Mouse (Mus musculus) hindbrain, postnatal 0 days (tissue): ENCODE measurements around the gene Cep57l1. TPM values are rescaled to one million over a fixed set of nuclear protein-coding genes. Genes with fewer than 3 reads are reported as not detected.

Experiments
- ATAC-seq: fragments of 200-750 bp; cut with Nextera tagmentation; 2 replicates; pipeline ENCODE4 v1.8.0; 2017; ENCODE audit warnings: mild to moderate bottlenecking, moderate TSS enrichment, moderate library complexity
- DNase-seq: peaks from one replicate; pipeline ENCODE4 v3.0.0-alpha.2; 2015; ENCODE audit warnings: low spot score
- H3K27ac ChIP-seq: fragments of 300-500 bp; sonication (generic); 2 replicates; pipeline ENCODE4 v1.5.1; 2014; ENCODE audit warnings: mild to moderate bottlenecking
- H3K27me3 ChIP-seq: fragments of 300-500 bp; sonication (generic); 2 replicates; pipeline ENCODE4 v1.6.1; 2014; ENCODE audit warnings: low read length, mixed read lengths; ENCODE audit not compliant: insufficient read depth
- H3K36me3 ChIP-seq: fragments of 300-500 bp; sonication (generic); 2 replicates; pipeline ENCODE4 v1.6.1; 2014; ENCODE audit warnings: low read length, mixed read lengths; ENCODE audit not compliant: insufficient read depth
- H3K4me1 ChIP-seq: fragments of 300-500 bp; sonication (generic); 2 replicates; pipeline ENCODE4 v1.6.1; 2014; ENCODE audit warnings: antibody characterized with exemption, low read length, mixed read lengths; ENCODE audit not compliant: insufficient read depth
- H3K4me2 ChIP-seq: fragments of 300-500 bp; sonication (generic); 2 replicates; pipeline ENCODE4 v1.6.1; 2014; ENCODE audit warnings: low read depth, mild to moderate bottlenecking, low read length, moderate library complexity, mixed read lengths
- H3K4me3 ChIP-seq: fragments of 300-500 bp; sonication (generic); 2 replicates; pipeline ENCODE4 v1.5.1; 2014; ENCODE audit warnings: low read length
- H3K9ac ChIP-seq: fragments of 300-500 bp; sonication (generic); replicated peaks from 2 replicates; pipeline ENCODE4 v1.6.1; 2014; ENCODE audit warnings: mild to moderate bottlenecking, low read length, moderate library complexity, mixed read lengths
- H3K9me3 ChIP-seq: fragments of 300-500 bp; sonication (generic); 2 replicates; pipeline ENCODE4 v1.6.1; 2016; ENCODE audit warnings: low read length, mixed read lengths
- CTCF ChIP-seq: IDR thresholded peaks from 2 replicates; pipeline ENCODE4 v1.5.1; 2016; ENCODE audit warnings: antibody characterized with exemption, control low read depth, low read depth
- WGBS: fragments of 180-500 bp; shearing (Covaris S2); extraction: QIAGEN DNeasy Blood & Tissue Kit; methylation state at CpG from one replicate; pipeline ENCODE4 v1.1.7; 2014; 5-methylcytosine and 5-hydroxymethylcytosine counted together
- polyA plus RNA-seq: library from polyadenylated mRNA; unstranded; fragments of >200 nt; fragmentation: Nextera tagmentation; extraction: Ambion mirVana; gene quantifications from 2 replicates; pipeline ENCODE4 v1.2.1, GENCODE M21; 2015
- total RNA-seq: library from RNA; depleted of rRNA; stranded (reverse); fragments of >200 nt; gene quantifications from 2 replicates; pipeline ENCODE4 v1.2.3, GENCODE M21; 2014

The Cep57l1 gene
- total and polyA plus RNA-seq, 2 experiments from 2014 or later = 8.0 to 11.6 TPM

GRCm38 (mm10) chr10:41746554-41746953, 63.1 kb downstream of the Cep57l1 start:
- ATAC-seq = 0 out of 2 replicates have a peak, but pooled peaks have one; percentile 56

DNA sequence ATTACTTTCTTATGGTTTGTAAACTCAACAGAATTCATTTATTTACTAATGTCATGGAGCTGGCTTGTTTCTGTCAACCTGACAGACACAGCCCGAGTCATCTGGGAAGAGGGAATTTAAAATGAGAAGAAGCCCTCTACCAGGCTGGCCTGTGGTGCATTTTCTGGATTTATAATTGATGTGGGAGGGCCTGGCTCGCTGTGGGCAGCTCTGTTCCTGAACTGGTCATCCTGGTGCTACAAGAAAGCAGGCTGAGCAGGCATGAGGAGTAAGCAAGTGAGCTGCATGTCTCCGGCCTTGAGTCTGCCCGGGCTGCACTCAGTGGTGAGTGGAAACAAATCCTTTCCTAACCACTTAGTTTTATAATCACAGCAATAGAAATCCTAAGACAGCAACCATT, 65.7 kb downstream of the Cep57l1 start:
- Histone ChIP-seq H3K9ac (no peak overlapping the region), H3K4me1 (no peaks in the 10 kb centered on the region), H3K4me2 (no peak overlapping the region), H3K27ac (no peak overlapping the region), H3K9me3 (no peaks in the 10 kb centered on the region), H3K27me3 (no peaks in the 10 kb centered on the region), H3K4me3 (no peak overlapping the region), H3K36me3 (no peaks in the 10 kb centered on the region)
- no peak for TF ChIP-seq CTCF
- WGBS = 80% methylated on average over 4 of the region's 4 CpGs
- ATAC-seq = no peak
- DNase-seq = no peak

More at GRCm38 (mm10) chr10:41746554-41746953, 63.1 kb downstream of the Cep57l1 start:
- DNase-seq = peak; percentile 80
- H3K4me1 ChIP-seq = no peaks in the 10 kb centered on the region
- H3K36me3 ChIP-seq = no peaks in the 10 kb centered on the region
- no peak overlapping the region for H3K9ac ChIP-seq
- H3K4me3 ChIP-seq = no peak overlapping the region
- no peak for TF ChIP-seq CTCF
- H3K4me2 ChIP-seq = no peak overlapping the region
- no peaks in the 10 kb centered on the region for H3K9me3 ChIP-seq
- no peaks in the 10 kb centered on the region for H3K27me3 ChIP-seq
- 59% methylated on average over 5 of the region's 5 CpGs for WGBS
- no peak overlapping the region for H3K27ac ChIP-seq

DNA sequence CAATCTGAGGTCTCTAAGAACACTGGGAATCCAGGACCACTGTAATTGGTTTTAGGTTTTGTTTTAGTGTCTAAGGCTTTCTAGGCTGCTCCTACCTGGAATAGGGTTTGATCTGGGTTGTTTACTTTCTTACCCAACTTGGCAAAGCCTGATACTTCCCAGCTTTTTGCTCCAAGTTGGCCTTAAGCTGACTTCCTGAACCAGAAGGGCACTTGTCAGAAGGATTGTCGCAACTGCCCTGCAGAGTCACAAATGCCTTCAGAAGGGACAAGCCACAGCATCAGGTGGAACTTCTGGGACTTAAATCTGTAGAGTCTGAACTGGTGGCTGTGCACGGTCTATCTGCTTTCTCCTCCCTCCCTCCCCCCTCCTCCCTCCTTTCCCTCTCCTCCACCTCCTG, 69.5 kb downstream of the Cep57l1 start:
- no peak overlapping the region for H3K4me3 ChIP-seq
- H3K9me3 ChIP-seq = no peaks in the 10 kb centered on the region
- no peak for TF ChIP-seq CTCF
- H3K27ac ChIP-seq = no peak overlapping the region
- H3K4me2 ChIP-seq = no peak overlapping the region
- no peaks in the 10 kb centered on the region for H3K36me3 ChIP-seq
- DNase-seq (no peak), ATAC-seq (no peak)
- H3K4me1 ChIP-seq = no peaks in the 10 kb centered on the region
- WGBS = 100% methylated on average over 2 of the region's 2 CpGs
- H3K27me3 ChIP-seq = no peaks in the 10 kb centered on the region
- no peak overlapping the region for H3K9ac ChIP-seq

DNA sequence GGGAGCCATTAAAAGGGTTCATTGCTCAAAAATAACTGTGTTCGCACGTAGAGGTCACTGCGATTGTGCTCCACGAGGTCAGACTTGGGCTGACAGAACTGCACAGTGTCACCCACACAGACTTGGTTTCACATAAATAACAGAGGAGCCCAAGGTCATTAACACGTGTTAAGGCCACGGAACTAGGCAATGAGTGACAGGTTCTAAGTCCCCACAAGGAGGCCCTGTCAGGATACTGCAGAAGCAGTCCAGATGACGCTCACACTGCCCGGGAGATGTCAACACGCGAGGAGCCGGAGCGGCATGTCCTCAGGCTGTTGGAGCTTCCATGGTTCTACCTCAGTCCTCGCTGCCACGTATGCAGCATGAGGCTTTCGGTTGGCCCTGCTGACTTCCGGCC, 72.4 kb downstream of the Cep57l1 start:
- Histone ChIP-seq H3K27me3 (no peaks in the 10 kb centered on the region), H3K9ac (no peak overlapping the region), H3K4me3 (no peak overlapping the region), H3K4me1 (no peaks in the 10 kb centered on the region), H3K9me3 (no peaks in the 10 kb centered on the region), H3K4me2 (no peak overlapping the region), H3K36me3 (no peaks in the 10 kb centered on the region), H3K27ac (no peak overlapping the region)
- DNase-seq (no peak), ATAC-seq (no peak)
- no peak for TF ChIP-seq CTCF
- WGBS = 96% methylated on average over 16 of the region's 16 CpGs

- 74% methylated on average over 6 of the region's 6 CpGs for WGBS
- TF ChIP-seq CTCF = no peak
These were observed 74.3 kb downstream of the Cep57l1 start for GRCm38 (mm10) chr10:41735398-41735797.

GRCm38 (mm10) chr10:41733214-41733613, 76.5 kb downstream of the Cep57l1 start:
- Histone ChIP-seq H3K4me2 (no peak overlapping the region), H3K9me3 (no peaks in the 10 kb centered on the region), H3K27me3 (no peaks in the 10 kb centered on the region), H3K4me3 (no peak overlapping the region), H3K9ac (no peak overlapping the region), H3K4me1 (no peaks in the 10 kb centered on the region), H3K27ac (no peak overlapping the region), H3K36me3 (no peaks in the 10 kb centered on the region)
- WGBS = 98% methylated on average over 3 of the region's 3 CpGs
- DNase-seq (no peak), ATAC-seq (no peak)
- no peak for TF ChIP-seq CTCF

More at GRCm38 (mm10) chr10:41735398-41735797, 74.3 kb downstream of the Cep57l1 start:
- H3K36me3 ChIP-seq = no peaks in the 10 kb centered on the region
- no peaks in the 10 kb centered on the region for H3K27me3 ChIP-seq
- H3K9me3 ChIP-seq = no peaks in the 10 kb centered on the region
- ATAC-seq = no peak
- H3K4me3 ChIP-seq = no peak overlapping the region
- no peak overlapping the region for H3K27ac ChIP-seq
- H3K4me2 ChIP-seq = no peak overlapping the region
- DNase-seq = no peak
- H3K4me1 ChIP-seq = no peaks in the 10 kb centered on the region
- no peak overlapping the region for H3K9ac ChIP-seq

DNA sequence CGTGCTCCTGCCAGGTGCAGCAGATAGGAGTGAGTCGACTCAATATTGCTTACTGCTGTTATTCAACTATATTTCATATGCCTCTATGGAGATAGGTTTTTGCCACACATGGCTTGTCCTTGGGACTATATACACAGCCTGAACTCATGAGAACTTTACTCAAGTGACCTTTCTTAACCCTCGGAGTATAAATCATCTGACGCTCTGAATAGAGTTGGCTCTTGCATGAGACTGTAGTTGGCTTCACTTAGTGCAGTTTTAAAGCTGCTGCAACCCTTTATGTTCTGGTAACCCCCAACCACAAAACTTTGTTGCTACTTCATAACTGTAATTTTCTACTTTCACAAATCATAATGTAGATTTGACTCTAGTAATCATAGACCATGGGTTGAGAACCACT, 77.7 kb downstream of the Cep57l1 start:
- no peaks in the 10 kb centered on the region for H3K9me3 ChIP-seq
- no peak overlapping the region for H3K9ac ChIP-seq
- DNase-seq (no peak), ATAC-seq (no peak)
- H3K27me3 ChIP-seq = no peaks in the 10 kb centered on the region
- TF ChIP-seq CTCF = no peak
- H3K4me3 ChIP-seq = no peak overlapping the region
- no peak overlapping the region for H3K27ac ChIP-seq
- no peak overlapping the region for H3K4me2 ChIP-seq
- no peaks in the 10 kb centered on the region for H3K36me3 ChIP-seq
- H3K4me1 ChIP-seq = no peaks in the 10 kb centered on the region
- 92% methylated on average over 4 of the region's 4 CpGs for WGBS
